Mouse (Mus musculus) C2C12 (cell line): ENCODE measurements at regions not wholly inside any gene's neighbourhood (a gene's known extent, or its start where the extent isn't known, plus 50 kb on each side); places are given as distances from the start of the nearest gene placed in this dataset.

Experiments
- CTCF ChIP-seq: IDR thresholded peaks from one replicate; pipeline ENCODE4 v1.5.1; 2011; ENCODE audit not compliant: control insufficient read depth, insufficient read depth, insufficient read length
- USF1 ChIP-seq: IDR thresholded peaks from one replicate; pipeline ENCODE4 v1.6.1; 2011; ENCODE audit warnings: low read depth, mild to moderate bottlenecking, control low read depth, moderate library complexity

- TF ChIP-seq CTCF (no peak), USF1 (no peak)
These were observed 234.7 kb downstream of the Rnd3 start for GRCm38 (mm10) chr2:50914176-50914575.
